Mouse (Mus musculus): ENCODE results near the gene Eef2k.
"Not testable (repeated sequence)": the region's sequence is repeated elsewhere in the genome, so short reads cannot be mapped to it uniquely, and the experiment has no call there.

Eef2k gene

DNA sequence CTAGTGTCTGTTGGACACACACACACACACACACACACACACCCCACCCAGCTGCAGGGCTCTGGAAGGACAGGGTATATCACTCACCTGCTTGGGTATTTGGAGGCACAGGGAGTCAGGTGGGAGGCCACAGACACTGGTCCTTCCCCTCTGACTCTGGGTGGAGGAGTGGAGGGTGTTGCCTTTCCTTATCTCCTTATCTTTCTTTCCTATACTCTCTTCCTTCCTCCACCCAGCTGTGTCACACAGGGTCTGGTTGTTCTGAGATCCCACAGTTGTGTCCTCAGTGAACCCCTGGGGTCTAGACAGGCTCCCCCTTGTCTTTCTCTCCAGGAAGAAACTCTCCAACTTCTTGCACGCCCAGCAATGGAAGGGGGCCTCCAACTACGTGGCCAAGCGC lies 37.3 kb downstream of the Eef2k start:
- no peak for DNase-seq (ENCODE audit: low spot score in 2 of 2)

DNA sequence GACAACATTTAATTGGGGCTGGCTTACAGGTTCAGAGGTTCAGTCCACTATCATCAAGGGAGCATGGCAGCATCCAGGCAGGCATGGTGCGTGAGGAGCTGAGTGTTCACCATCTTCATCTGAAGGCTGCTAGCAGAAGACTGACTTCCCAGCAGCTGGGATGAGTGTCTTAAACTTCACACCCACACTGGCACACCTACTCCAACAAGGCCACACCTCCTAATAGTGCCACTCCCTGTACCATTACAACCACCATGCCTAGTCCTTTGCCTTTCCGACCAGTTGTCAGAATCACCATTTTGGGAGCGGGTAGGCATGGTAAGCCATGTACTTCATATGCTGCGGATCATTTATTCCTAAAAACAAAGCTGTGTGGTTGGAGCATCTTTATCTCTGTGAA lies 38.1 kb downstream of the Eef2k start:
- no peak for DNase-seq (ENCODE audit: low spot score in 2 of 2)

DNA sequence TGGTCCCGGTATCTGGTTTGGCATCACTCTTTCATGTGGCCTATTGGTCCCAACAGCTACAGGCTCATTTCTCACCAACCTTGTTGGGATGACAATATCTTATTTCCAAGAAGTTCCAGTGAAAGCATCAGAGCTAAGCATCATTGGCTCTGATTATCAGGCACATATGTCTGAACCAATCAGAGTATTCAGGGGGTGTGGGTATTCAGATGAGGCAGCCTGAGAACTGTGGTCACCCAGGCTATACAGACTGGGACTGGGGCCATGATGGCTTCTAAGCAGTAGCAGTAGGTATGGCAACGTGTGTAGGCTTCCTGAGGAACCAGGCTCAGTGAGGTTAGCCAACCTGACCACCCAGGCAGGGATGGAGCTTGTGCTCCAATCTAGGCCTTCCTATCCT lies 38.8 kb downstream of the Eef2k start:
- DNase-seq (ENCODE audit: low spot score in 2 of 2): no peak

DNA sequence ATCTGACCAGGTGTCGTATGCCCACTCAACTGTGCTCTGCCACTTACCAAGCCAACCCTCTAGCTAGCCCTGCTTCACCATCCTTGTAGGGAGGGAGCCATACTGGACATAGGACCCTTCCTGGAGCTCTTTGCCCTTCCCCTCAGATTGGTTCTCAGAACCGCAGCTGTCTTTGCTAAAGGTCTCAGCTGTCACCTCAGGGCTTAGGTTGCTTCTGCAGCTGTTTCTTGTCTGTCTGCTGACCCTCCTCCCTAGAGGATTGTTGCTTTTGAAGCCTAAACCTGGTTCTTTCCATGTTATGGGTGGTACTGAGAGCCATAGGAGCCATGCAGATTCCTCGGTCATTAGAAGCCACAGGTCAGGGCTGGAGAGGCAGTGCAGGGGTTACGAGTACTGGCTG lies 40.0 kb downstream of the Eef2k start:
- no peak for DNase-seq (ENCODE audit: low spot score in 2 of 2)

DNA sequence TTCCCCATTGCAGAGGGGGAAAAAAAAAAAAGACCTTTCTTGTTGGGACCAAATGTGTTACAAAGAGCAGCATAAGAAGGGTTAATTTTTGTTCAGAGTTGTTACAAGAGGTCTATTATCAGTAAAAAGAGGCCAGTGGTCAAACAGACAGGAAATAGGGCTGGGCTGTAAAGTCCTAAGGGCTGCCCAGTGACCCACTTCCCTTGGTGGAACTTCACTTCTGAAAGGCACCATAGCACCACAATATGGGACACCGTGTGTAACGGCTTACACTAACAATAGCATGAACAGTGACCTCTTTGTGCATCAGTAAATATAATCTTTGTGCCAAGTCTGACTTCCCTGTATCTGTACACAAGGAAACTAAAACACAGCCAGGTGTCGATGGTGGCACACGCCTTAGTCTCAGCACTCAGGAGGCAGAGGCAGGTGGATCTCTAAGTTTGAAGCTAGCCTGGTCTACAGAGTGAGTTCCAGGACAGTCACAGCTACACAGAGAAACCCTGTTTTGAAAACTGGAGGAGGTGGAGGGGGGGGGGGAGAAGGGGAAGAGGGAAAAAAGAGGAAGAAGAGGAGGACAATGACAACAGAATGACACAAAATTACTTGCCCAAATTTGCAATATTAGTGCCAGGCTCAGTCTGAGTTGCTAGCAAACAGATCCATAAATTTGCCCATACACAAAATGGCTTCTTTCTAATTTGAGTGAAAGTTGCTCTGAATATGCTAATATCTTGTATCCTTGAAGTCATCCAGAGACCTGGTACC lies 41.1 kb downstream of the Eef2k start:
- no peak for DNase-seq (ENCODE audit: low spot score in 2 of 2)

DNA sequence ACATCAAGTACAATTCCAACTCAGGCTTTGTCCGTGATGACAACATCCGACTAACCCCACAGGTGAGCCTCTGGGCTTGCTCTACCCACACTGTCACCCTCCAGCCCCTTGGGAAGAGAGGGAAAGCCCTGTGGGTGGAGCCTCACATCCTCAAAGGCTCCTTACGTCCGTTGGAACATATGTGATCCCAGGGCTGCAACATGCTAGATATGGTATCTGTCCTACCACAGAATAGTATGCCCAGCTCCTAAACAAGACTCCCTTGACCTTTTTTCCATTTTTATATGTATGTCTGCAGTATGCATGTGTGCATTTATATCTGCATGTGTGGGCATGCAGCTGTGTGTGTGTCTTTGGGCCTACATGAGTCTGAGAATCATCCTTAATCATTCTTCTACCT lies 42.1 kb downstream of the Eef2k start:
- no peak for DNase-seq (ENCODE audit: low spot score in 2 of 2)

DNA sequence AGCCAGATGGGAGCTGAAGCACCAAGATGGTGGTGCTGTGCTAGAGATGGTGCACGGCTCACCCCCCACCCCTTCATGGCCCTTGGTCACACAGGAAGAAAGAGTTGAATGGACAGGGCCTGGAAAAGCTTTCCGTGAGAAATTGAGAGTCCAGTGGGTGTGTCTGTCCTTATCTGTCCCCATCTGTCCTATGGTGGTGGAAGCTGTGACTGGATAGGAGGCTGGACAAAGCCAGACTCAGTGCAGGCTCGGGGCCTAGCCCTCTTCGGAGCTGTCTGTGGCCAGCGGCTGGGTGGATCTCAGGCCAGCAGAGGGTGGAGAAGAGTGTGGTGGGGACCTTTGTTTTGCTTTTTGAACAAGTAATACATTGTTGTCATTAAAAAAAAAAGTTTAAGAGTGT lies 50.5 kb downstream of the Eef2k start:
- DNase-seq (ENCODE audit: low spot score in 2 of 2): no peak

DNA sequence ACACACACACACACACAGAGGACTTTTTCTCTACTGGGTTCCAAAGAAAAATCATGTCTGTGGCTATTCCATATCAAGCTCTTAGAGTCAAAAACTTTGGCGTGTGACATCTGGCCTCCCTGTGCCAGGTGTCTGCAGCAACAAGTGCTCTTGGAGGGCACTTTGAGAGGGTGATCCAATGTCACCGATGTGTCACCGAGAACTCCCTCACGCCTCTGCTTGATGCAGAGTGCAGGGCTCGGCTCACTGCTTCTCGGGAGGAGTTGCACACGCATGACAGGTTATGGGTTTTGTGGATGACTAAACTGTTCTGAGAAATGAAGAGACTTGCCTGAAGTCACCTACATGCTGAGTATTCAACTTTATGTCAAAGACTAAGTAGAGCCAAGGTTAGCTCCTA lies 54.4 kb downstream of the Eef2k start:
- DNase-seq (ENCODE audit: low spot score in 2 of 2): no peak

DNA sequence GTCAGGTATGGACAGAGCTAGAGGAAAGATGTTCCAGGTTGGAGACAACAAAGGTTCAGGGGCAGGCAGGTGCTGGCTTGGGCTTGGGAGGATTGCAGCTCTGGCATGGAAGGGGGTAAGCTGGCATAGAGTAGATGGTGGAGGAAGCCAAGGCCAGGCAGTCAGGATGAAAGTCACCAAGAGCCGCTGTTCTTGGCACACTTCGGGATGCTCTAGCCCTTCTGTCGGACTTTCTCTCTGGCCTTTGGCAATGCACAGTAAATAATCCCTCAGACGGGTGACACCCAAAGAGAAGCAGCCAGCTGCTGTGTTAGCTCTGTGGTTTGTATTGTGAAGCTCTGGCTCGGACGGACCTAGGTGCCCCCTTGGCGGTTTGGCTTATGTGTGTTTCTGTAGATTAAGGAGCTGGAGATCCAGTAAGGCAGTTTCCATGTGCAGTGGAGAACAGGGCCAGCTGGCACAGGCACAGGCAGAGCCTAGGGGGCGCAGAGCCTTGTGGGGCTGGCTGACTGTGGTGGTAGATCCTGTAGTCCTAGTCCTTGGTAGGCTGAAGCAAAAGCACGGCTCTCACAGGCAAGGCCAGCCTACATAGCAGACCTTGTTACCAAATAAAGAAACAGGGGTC lies 55.2 kb downstream of the Eef2k start:
- DNase-seq (ENCODE audit: low spot score in 2 of 2): no peak

DNA sequence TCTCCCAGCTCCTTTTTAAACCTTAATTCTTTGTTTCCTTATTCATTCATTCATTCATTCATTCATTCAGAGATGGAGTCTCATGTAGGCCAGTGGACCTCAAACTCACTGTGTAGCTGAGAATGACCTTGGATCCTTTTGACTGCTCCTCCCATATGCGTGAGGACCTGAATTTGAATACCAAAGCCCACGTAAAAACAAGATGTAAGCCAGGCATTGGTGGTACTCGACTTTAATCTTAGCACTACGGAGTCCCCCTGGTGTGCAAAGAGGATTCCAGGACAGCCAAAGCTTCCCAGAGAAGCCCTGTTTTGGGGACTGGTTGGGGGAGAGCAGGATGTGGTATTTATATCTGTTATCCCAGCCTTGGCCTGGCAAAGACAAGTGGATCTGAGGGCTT lies 57.6 kb downstream of the Eef2k start:
- no peak for DNase-seq (ENCODE audit: low spot score in 2 of 2)

DNA sequence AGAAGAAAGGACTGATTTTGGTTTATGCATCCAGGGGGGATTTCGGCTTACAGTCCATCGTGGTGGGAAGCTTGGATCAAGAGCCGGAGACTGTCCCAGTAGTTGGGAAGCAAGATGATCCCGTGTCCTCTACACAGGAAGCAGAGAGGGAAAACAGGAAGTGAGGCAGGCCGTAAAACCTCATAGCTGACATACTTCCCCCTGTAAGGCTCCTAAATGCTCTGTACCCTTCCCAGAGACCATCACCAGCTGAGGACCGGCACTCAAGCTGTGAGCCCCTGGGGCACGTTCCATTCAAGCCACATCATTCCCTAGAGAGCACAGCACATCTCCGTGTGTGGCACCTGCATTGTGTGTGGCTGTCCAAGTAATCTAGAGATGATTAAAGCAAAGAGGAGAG lies 59.1 kb downstream of the Eef2k start:
- DNase-seq (ENCODE audit: low spot score in 2 of 2): no peak

DNA sequence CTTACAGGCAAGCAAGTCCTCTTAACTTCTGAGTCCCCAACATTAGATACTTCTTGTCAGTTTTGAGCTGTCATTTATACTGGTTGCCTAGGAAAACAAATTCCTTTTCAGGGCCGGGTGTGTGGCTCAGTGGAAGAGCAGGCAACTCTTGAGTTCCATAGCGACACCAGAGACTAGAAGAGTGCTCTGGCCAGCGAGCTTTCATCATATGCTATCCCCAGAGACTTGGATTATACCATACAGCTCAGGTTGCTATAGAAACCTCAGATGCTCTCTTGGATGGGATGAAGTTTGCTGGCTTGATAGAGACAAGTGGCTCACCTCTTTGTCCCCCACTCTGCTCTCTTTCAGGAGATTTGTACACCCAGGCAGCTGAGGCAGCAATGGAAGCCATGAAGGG lies 60.3 kb downstream of the Eef2k start:
- no peak for DNase-seq (ENCODE audit: low spot score in 2 of 2)

DNA sequence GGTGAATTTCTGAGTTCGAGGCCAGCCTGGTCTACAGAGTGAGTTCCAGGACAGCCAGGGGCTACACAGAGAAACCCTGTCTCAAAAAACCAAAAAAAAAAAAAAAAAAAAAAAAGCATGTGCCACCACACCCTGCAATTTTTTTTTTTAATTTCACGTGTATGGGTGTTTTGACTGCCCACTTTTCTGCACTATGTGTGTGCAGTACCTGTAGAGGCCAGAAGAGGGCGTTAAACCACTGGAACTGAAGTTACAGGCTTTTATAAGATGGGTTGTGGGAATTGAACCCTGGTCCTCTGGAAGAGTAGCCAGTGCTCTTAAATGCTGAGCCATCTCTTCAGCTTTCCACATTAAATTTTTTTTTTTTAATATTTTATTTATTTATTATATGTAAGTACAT lies 67.5 kb downstream of the Eef2k start:
- not testable (repeated sequence) for DNase-seq (ENCODE audit: low spot score in 2 of 2)

DNA sequence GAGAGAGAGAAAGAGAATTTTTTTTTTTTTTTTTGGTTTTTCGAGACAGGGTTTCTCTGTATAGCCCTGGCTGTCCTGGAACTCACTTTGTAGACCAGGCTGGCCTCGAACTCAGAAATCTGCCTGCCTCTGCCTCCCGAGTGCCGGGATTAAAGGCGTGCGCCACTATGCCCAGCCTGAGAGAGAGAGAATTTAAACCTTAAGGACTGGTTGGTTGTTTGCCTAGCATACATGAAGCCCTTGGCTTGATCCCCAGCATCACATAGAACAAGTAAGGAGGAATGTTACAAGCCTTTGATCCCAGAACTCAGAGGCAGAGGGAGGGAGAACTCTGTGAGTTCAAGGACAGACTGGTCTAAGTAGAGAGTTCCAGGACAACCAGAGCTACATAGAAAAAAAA lies 68.6 kb downstream of the Eef2k start:
- not testable (repeated sequence) for DNase-seq (ENCODE audit: low spot score in 2 of 2)

DNA sequence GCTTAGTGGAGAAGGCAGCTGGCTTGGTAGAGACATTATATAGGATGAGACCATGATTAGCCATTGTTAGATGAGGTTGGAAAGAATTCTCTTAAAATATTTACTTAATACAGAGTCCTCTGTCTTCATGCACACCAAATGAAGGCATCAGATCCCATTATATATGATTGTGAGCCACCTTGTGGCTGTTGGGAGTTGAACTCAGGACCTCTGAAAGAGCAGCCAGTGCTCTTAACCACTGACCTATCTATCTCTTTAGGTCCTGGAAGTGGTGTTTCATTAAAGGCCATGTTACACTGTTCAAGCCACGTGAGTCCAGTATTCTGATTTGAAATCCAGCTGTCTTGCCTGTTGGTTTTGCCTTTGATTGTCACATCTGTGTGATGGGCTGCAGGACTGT lies 70.7 kb downstream of the Eef2k start:
- no peak for DNase-seq (ENCODE audit: low spot score in 2 of 2)

DNA sequence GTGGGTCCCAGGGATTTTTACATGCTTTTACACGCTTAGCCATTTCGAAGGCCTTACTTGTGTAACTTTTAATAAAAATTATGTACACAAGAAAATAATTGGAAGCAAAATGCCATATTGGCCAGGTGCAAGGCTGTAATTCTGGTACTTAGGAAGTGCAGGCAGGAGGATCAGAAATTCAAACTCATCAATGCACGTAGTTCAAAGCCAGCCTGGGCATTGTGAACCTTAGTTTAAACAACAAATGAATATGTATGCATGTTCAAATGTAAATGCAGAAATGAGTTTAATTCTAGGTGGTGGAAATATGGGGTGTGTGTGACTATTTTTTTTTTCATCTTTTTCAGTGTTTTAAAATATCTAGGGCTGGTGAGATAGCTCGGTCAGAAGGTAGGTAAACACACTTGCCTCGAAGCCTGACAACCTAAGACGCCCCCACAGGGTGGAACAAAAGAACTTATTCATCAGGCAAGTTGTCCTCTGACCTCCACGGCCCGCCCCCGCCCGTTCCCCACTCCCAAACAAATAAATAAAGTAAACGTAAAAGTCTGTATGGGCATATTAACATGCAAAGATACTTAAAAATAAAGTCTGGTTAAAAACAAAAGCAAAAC lies 73.7 kb downstream of the Eef2k start:
- DNase-seq (ENCODE audit: low spot score in 2 of 2): no peak

DNA sequence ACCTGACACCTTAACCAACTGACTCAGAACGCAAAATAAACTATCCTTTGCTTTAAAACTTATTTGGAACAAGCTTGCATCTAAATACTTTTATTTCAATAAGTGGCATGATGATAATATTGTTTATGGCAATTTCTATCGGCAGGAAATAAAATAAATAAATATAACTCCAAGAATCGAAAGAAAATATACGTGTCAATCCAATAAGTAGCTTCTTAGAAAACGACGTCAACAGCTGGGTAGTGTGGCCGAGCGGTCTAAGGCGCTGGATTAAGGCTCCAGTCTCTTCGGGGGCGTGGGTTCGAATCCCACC lies 74.6 kb downstream of the Eef2k start:
- DNase-seq (ENCODE audit: low spot score in 2 of 2): no peak

DNA sequence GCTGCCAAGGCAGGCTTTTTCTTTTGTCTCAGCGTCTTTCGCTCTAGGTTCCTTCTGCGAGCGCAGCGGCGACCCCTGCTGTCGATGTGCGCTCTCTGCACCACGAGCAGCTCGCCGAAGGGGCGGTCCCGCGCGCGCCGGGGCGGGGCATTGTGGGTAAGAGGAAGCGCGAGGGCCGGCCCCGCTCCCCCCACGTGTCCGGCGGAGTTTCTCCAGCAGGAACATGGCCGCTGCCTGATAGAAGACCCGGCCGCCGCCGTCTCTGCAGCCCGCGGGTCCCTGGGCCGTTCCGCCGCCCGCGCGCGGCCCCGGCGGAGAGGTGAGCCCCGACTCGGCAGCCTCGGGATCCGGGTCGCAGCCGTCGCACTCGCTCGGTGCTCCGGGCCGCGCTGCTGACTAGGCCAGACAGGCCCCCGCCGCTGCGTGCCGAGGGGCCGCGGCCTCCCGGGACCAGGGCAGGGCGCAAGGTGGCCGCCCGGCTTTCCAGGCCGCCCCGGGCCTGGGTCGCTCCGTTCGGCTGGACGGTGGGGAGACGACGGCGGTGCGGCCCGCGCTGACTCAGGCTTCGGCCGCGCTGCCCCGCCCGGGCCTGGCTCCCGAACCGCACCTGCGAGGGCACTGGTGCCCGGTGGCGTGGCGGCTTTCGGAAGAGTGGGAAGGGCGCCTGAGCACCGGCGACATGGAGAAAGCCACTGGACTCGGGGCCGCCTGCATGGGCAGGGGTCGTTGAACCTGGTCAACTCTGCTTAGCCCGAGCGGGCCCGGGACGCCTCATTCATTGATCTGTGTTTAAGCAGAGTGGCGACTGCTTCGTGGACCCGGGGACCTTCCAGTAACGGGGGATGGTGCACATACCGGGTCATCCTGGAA lies 75.2 kb downstream of the Eef2k start, which contains the start of gene Polr3e:
Gene Polr3e (plus strand): TSS at position 153 of the 870 bp plus-strand sequence.
- peak; percentile 100 for DNase-seq (ENCODE audit: low spot score in 2 of 2)

DNA sequence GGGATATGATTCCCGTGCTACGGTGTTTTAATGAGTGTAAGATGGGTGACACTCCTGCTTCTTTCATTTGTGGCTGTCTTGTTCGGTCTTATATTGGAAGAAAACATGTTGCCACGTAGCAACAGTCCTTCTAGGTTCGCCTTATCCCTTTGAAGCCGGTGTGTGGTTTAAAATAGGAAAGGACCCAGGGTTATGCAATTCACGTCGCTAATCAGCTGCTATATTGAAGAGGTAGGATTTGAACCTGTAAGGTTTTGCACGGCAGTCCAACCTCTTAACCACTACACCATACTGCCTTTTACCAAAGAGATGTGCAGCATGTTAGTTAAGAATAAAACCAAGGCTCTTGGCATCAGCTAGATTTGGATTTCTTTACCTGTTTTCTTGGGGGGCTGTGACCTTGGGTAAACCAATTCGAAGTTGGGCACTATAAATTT lies 75.9 kb downstream of the Eef2k start:
- peak; percentile 66 to 78 for DNase-seq (ENCODE audit: low spot score in 2 of 2)

DNA sequence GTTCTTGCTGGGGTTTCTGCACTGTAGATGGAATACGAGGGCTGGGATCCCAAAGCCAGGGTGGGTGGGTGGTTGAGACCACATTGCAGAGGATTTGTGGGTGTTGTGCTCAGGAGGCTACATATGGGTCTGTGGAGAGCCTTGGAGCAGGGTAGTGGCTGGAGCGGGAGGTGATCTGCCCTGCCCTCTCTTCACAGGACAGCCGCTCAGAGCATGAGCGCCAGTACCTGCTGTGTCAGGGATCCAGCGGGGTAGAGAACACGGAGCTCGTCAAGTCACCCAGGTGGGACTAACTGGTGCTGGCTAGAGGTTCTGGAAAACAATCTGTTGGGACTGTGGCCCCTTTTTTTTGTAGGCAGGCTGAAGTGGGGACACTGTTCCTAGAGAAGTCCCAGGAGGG lies 90.5 kb downstream of the Eef2k start:
- DNase-seq (ENCODE audit: low spot score in 2 of 2): no peak

DNA sequence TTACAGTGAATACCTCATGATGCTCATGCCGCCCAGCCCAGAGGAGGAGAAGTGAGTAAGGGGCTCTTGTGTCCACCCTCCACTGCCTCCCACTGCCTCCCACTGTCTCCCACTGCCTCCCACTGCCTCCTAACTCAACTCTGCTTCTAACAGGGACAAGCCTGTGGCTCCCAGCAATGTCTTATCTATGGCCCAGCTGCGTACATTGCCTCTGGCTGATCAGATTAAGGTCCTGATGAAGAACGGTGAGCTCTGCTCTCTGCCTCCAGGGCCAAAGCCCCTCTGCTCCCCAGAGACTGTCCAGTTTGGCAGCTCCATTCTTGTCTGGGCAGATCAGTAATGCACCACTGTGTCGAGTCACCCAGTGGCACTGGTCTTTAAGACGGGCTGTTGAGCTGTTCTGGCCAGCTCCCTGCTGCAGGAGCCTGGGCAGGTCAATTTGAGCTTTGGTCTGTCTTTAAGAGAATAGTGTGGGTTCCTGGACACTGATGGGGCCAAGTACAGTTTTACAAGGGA lies 91.1 kb downstream of the Eef2k start:
- DNase-seq (ENCODE audit: low spot score in 2 of 2): no peak

DNA sequence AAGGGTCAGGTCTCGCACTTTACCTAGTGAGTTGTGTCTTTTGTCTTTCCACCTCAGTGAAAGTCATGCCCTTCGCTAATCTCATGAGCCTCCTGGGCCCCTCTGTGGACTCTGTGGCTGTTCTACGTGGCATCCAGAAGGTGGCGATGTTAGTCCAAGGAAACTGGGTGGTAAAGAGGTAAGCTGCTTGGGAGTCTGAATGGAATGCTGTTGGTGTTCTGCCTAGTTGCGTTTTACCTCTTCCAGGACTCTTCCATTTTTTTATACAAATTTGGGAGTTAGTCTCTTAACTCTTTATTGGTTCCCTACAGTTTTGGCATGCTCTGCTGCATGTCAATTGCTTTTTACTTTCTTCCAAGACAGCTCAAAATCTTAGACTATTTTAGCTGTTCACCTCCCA lies 92.1 kb downstream of the Eef2k start:
- DNase-seq (ENCODE audit: low spot score in 2 of 2): peak; percentile 50 to 68
